Mouse (Mus musculus) ovary, postnatal 10 days (tissue): Measurements from ENCODE around the gene Ces1g.

Experiments
- DNase-seq: peaks from one replicate; pipeline ENCODE4 v3.0.0; 2022; ENCODE audit warnings: low spot score

Gene Ces1g

GRCm38 (mm10) chr8:93337207-93337606, at the start of gene Ces1g:
Gene Ces1g (minus strand): TSS chr8:93337308.
- no peak for DNase-seq

- no peak for DNase-seq
Measured at GRCm38 (mm10) chr8:93379625-93380024, 42.5 kb upstream of the Ces1g start, which contains the start of gene Ces1h. Gene Ces1h (minus strand): TSS chr8:93379725.

- no peak for DNase-seq
Measured at GRCm38 (mm10) chr8:93369481-93369880, 32.4 kb upstream of the Ces1g start.

- no peak for DNase-seq
Measured at GRCm38 (mm10) chr8:93360113-93360512, 23.0 kb upstream of the Ces1g start.

- DNase-seq, result no peak
Measured at GRCm38 (mm10) chr8:93339531-93339930, 2.4 kb upstream of the Ces1g start.

- DNase-seq, result no peak
Measured at GRCm38 (mm10) chr8:93332703-93333102, 4.4 kb downstream of the Ces1g start.

- no peak for DNase-seq
Measured at GRCm38 (mm10) chr8:93331151-93331550, 6.0 kb downstream of the Ces1g start.

GRCm38 (mm10) chr8:93325123-93325522, 12.0 kb downstream of the Ces1g start:
- no peak for DNase-seq

- no peak for DNase-seq
Measured at GRCm38 (mm10) chr8:93317031-93317430, 20.1 kb downstream of the Ces1g start.

GRCm38 (mm10) chr8:93315557-93315956, 21.6 kb downstream of the Ces1g start:
- DNase-seq, result no peak

GRCm38 (mm10) chr8:93283896-93284295, 53.2 kb downstream of the Ces1g start:
- DNase-seq, result no peak

- DNase-seq, result no peak
Measured at GRCm38 (mm10) chr8:93282349-93282748, 54.8 kb downstream of the Ces1g start.

GRCm38 (mm10) chr8:93279556-93279955, 57.6 kb downstream of the Ces1g start, which contains the start of gene Ces1f:
Gene Ces1f (minus strand): TSS chr8:93279747.
- no peak for DNase-seq

- DNase-seq, result no peak
Measured at GRCm38 (mm10) chr8:93278176-93278805, 58.8 kb downstream of the Ces1g start.

- DNase-seq, result no peak
Measured at GRCm38 (mm10) chr8:93274609-93275008, 62.5 kb downstream of the Ces1g start.

- no peak for DNase-seq
Measured at GRCm38 (mm10) chr8:93273321-93273720, 63.8 kb downstream of the Ces1g start.

GRCm38 (mm10) chr8:93272686-93273085, 64.4 kb downstream of the Ces1g start:
- no peak for DNase-seq

- no peak for DNase-seq
Measured at GRCm38 (mm10) chr8:93261436-93261835, 75.7 kb downstream of the Ces1g start.

- DNase-seq, result no peak
Measured at GRCm38 (mm10) chr8:93252400-93252925, 84.6 kb downstream of the Ces1g start.
